Mouse (Mus musculus): Measurements from ENCODE around the gene Pgs1. TPM values are rescaled to one million over a fixed set of nuclear protein-coding genes. Genes with fewer than 3 reads are reported as not detected.

The Pgs1 gene
- polyA plus RNA-seq, 1 experiment from 2014 or later = 46.7 TPM

DNA sequence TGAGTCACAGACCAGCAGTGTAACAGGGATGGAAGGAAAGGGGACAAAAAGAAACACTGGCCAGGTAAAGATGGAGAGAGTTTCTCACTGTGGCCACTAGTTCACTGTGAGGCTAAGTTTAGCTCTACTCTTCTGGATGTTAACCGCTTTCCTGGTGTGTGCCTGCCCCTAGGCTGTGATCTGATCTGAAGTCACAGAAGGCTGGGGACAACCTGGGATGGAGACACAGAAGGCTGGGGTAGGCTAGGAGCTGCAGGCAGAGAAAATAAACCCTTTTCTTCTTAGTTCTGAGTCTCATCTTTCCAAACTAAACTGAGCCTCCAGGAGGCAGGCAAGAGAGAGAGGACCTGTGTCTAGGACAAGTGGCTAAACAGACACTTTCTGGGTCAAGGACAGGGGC, 21.8 kb upstream of the Pgs1 start:
- Histone ChIP-seq H3K27ac (peak overlapping the region; percentile 68), H3K9ac (no peak overlapping the region), H3K27me3 (peaks cover 46% of the 10 kb centered on the region), H3K4me2 (replicated peaks) (peak overlapping the region; percentile 72), H3K4me3 (no peak overlapping the region), H3K9me3 (replicated peaks) (no peaks in the 10 kb centered on the region), H3K4me1 (peaks cover 67% of the 10 kb centered on the region), H3K36me3 (no peaks in the 10 kb centered on the region)
- no peak for ATAC-seq (ENCODE audit: low FRiP score)
- WGBS = 17% methylated on average over 1 of the region's 1 CpGs

GRCm38 (mm10) chr11:117965052-117965451, 21.0 kb upstream of the Pgs1 start:
- Histone ChIP-seq H3K36me3 (no peaks in the 10 kb centered on the region), H3K4me3 (no peak overlapping the region), H3K27me3 (peaks cover 46% of the 10 kb centered on the region), H3K9me3 (replicated peaks) (no peaks in the 10 kb centered on the region), H3K9ac (no peak overlapping the region), H3K4me2 (replicated peaks) (peak overlapping the region; percentile 72; the same call in 1 of the 2 replicates), H3K4me1 (peaks cover 71% of the 10 kb centered on the region), H3K27ac (no peak overlapping the region)
- 19% methylated on average over 7 of the region's 7 CpGs for whole genome bisulfite sequencing
- no peak for ATAC-seq (ENCODE audit: low FRiP score)

DNA sequence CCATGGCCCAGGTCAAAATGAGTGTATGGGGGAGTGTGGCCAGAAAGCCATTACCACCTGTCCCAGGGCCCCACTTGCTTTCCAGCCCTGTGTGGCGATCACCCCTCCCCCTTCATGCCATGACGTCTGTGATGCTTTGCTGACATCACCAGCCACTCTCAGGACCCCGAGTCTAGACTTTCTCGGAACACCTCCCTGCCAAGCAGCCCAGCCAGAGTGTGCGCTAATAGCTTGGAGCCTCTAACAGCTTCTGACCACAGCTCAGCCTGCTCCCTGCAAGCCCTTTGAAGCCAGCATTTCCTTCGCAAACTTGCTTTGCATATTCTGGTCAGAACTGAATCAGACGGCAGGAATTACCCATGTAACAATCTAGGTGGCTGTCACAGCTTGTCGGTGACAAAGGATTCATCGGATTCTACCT, 20.5 kb upstream of the Pgs1 start:
- no peak for ATAC-seq (ENCODE audit: low FRiP score)
- Histone ChIP-seq H3K36me3 (no peaks in the 10 kb centered on the region), H3K4me1 (peaks cover 75% of the 10 kb centered on the region), H3K27ac (no peak overlapping the region), H3K4me2 (replicated peaks) (peak overlapping the region; percentile 21; the same call in 1 of the 2 replicates), H3K4me3 (no peak overlapping the region), H3K9me3 (replicated peaks) (no peaks in the 10 kb centered on the region), H3K27me3 (peaks cover 43% of the 10 kb centered on the region), H3K9ac (no peak overlapping the region)
- WGBS = 17% methylated on average over 9 of the region's 9 CpGs

GRCm38 (mm10) chr11:117966506-117967100, 19.5 kb upstream of the Pgs1 start:
- Histone ChIP-seq H3K9me3 (replicated peaks) (no peaks in the 10 kb centered on the region), H3K27ac (no peak overlapping the region), H3K4me2 (replicated peaks) (peak overlapping the region; percentile 68), H3K4me1 (peaks cover 75% of the 10 kb centered on the region), H3K36me3 (no peaks in the 10 kb centered on the region), H3K9ac (peak overlapping the region; percentile 85; the same call in 1 of the 2 replicates), H3K4me3 (peak overlapping the region; percentile 63), H3K27me3 (peaks cover 36% of the 10 kb centered on the region)
- WGBS = 31% methylated on average over 7 of the region's 7 CpGs
- no peak for ATAC-seq (ENCODE audit: low FRiP score)

DNA sequence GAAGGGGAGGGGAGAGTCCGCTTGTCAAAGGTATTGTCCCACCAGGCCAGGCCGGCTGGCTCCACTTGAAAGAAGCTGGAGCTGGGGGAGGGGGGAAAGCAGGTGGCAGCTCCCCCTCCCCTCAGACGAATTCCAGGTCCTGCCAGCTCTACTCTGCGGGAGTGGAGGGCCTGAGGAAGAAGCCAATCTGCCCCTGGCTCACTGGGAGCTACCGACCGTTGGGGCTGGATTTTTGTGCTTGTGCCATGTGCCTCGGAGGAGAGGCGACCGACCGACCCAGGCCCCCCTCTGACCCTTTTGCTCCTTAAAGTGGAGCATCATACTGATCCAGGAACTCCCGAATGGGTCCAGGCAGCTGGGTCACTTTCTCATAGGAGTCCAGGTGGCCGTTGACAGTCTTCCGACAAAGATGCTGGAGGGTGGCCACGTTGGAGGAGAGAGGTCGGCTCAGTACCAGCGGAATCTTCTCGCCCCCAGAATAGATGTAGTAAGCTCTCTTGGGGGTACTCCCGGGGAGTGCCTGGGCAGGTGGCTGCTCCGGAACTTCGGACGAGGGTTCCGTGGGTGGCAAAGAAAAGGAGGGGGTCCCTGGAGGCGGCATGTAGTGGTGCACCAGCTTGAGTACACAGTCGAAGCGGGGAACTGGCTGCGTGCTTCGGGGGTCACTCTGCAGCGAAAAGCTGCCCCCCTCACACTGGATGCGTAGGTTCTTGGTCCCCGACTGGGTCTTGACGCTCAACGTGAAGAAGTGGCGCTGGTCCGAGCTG, 18.7 kb upstream of the Pgs1 start:
- Histone ChIP-seq H3K36me3 (no peaks in the 10 kb centered on the region), H3K4me3 (peak overlapping the region; percentile 63), H3K27me3 (peaks cover 43% of the 10 kb centered on the region), H3K4me1 (peaks cover 68% of the 10 kb centered on the region), H3K4me2 (replicated peaks) (peak overlapping the region; percentile 68), H3K9me3 (replicated peaks) (no peaks in the 10 kb centered on the region), H3K27ac (no peak overlapping the region), H3K9ac (peak overlapping the region; percentile 85)
- 6% methylated on average over 34 of the region's 34 CpGs for WGBS
- no peak for ATAC-seq (ENCODE audit: low FRiP score)

DNA sequence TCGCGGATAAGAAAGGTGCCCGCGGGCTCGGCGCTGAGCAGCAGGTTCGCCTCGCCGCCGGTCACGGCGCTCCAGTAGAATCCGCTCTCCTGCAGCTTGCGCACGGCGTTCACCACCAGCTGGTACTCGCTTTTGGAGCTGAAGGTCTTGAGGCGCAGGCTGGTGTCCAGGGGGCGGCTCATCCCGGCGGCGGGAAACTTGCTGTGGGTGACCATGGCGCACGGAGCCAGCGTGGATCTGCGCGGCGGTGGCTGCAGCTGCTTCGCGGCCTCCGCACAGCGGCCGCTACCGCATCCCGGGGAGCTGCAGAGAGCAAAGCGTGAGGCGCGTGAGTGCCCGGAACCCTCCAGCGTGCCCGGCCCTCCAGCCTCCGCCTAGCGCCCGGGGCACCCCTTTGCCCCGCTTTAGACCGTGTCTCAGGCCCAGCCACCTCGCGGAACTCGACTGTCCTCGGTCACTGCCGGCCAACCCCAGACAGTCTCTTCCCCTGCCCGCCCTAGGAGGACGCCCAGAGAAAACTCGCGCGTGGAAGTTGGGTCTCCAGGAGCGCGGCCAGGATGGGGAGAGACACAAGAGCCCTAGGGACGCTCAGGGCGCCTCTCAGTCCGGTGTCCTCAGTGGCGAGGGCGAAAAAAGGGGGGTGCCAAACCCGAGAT, 17.9 kb upstream of the Pgs1 start:
- Histone ChIP-seq H3K9ac (peak overlapping the region; percentile 85), H3K27me3 (peaks cover 45% of the 10 kb centered on the region), H3K4me3 (peak overlapping the region; percentile 63), H3K4me2 (replicated peaks) (peak overlapping the region; percentile 68), H3K9me3 (replicated peaks) (no peaks in the 10 kb centered on the region), H3K4me1 (peaks cover 61% of the 10 kb centered on the region), H3K27ac (peak overlapping the region; percentile 93), H3K36me3 (no peaks in the 10 kb centered on the region)
- 0 out of 2 replicates have a peak, but pooled peaks have one; percentile 0 for ATAC-seq (ENCODE audit: low FRiP score)
- under 1% methylated on average over 64 of the region's 64 CpGs for WGBS

GRCm38 (mm10) chr11:117968716-117969099, 17.4 kb upstream of the Pgs1 start:
- peak overlapping the region; percentile 85 for H3K9ac ChIP-seq
- no peaks in the 10 kb centered on the region for H3K36me3 ChIP-seq
- peak overlapping the region; percentile 93 for H3K27ac ChIP-seq
- peaks cover 57% of the 10 kb centered on the region for H3K4me1 ChIP-seq
- WGBS = under 1% methylated on average over 34 of the region's 34 CpGs
- peaks cover 45% of the 10 kb centered on the region for H3K27me3 ChIP-seq
- H3K9me3 ChIP-seq (replicated peaks) = no peaks in the 10 kb centered on the region
- H3K4me3 ChIP-seq = peak overlapping the region; percentile 63
- peak overlapping the region; percentile 68 for H3K4me2 ChIP-seq (replicated peaks)
- 0 out of 2 replicates have a peak, but pooled peaks have one; percentile 1 for ATAC-seq (ENCODE audit: low FRiP score)

GRCm38 (mm10) chr11:117969100-117969944, 16.8 kb upstream of the Pgs1 start:
- Histone ChIP-seq H3K4me1 (peaks cover 51% of the 10 kb centered on the region), H3K27me3 (peaks cover 40% of the 10 kb centered on the region), H3K4me2 (replicated peaks) (peak overlapping the region; percentile 68), H3K36me3 (no peaks in the 10 kb centered on the region), H3K9me3 (replicated peaks) (no peaks in the 10 kb centered on the region), H3K4me3 (peak overlapping the region; percentile 63), H3K9ac (peak overlapping the region; percentile 85), H3K27ac (peak overlapping the region; percentile 93)
- under 1% methylated on average over 51 of the region's 65 CpGs for WGBS
- peak; percentile 90 for ATAC-seq (ENCODE audit: low FRiP score)

- H3K36me3 ChIP-seq = no peaks in the 10 kb centered on the region
- H3K4me3 ChIP-seq = peak within 1 kb of the TSS; percentile 63
- peak; percentile 32 for ATAC-seq (ENCODE audit: low FRiP score)
- peak within 1 kb of the TSS; percentile 85 for H3K9ac ChIP-seq
- H3K9me3 ChIP-seq (replicated peaks) = no peaks in the 10 kb centered on the region
- H3K27me3 ChIP-seq = peaks cover 34% of the 10 kb centered on the region
- H3K4me1 ChIP-seq = peaks cover 51% of the 10 kb centered on the region
- H3K4me2 ChIP-seq (replicated peaks) = peak within 1 kb of the TSS; percentile 68
- 13% methylated on average over 21 of the region's 21 CpGs for WGBS
- peak within 1 kb of the TSS; percentile 93 for H3K27ac ChIP-seq
Measured at GRCm38 (mm10) chr11:117969945-117970872, 15.9 kb upstream of the Pgs1 start, which contains the start of gene Socs3. TSS of gene Socs3 (minus strand) at chr11:117970047.

DNA sequence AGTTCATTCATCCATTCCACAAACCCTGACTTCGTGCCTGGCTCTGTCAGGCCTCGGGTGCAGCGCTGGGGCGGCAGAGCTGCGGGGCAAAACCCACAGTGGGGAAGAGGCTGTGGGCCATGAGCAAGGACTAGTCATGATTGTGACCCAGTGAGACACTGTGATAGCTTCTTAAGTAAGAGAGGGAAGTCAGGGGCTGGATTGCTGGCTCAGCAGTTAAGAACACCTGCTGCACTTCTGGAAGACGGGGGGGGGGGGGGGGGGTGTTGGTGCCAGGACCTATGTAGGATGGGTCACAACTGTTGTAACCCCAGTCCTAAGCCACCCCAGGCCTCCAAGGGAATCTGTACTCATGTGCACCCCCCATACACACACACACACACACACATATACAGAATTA, 15.0 kb upstream of the Pgs1 start:
- H3K27ac ChIP-seq = no peak overlapping the region
- no peak overlapping the region for H3K9ac ChIP-seq
- H3K27me3 ChIP-seq = peaks cover 29% of the 10 kb centered on the region
- no peak overlapping the region for H3K4me3 ChIP-seq
- H3K9me3 ChIP-seq (replicated peaks) = no peaks in the 10 kb centered on the region
- H3K4me1 ChIP-seq = peaks cover 51% of the 10 kb centered on the region
- no peak overlapping the region for H3K4me2 ChIP-seq (replicated peaks)
- H3K36me3 ChIP-seq = no peaks in the 10 kb centered on the region
- no peak for ATAC-seq (ENCODE audit: low FRiP score)
- WGBS = 59% methylated on average over 5 of the region's 6 CpGs

Data from hindbrain, embryonic 12.5 days (tissue).